Mouse (Mus musculus) ES-E14 (cell line): ENCODE measurements at regions not wholly inside any gene's neighbourhood (a gene's known extent, or its start where the extent isn't known, plus 50 kb on each side); places are given as distances from the start of the nearest gene placed in this dataset.

Experiments used
- CHD2 ChIP-seq: IDR thresholded peaks from 2 replicates; pipeline ENCODE4 v1.6.1; 2014; ENCODE audit warnings: mild to moderate bottlenecking, low read depth, low read length, inconsistent platforms
- HCFC1 ChIP-seq: IDR thresholded peaks from 2 replicates; pipeline ENCODE4 v1.6.1; 2012; ENCODE audit warnings: low read length, inconsistent platforms, borderline replicate concordance; ENCODE audit not compliant: insufficient read depth

- TF ChIP-seq CHD2 (no peak), HCFC1 (no peak)
Measured at GRCm38 (mm10) chr10:53812597-53813243, 61.8 kb upstream of the Fam184a start.
